Mouse (Mus musculus) bone marrow, adult 2 months (tissue): ENCODE data around the gene Nt5c2.

Experiments
- CTCF ChIP-seq: fragments of 200-500 bp; IDR thresholded peaks from 2 replicates; pipeline ENCODE4 v1.5.1; 2011; ENCODE audit warnings: low read length, control low read depth; ENCODE audit not compliant: control insufficient read depth, insufficient read depth
- POLR2A ChIP-seq: fragments of 200-500 bp; IDR thresholded peaks from 2 replicates; pipeline ENCODE4 v1.6.1; 2011; ENCODE audit warnings: low read depth, mild to moderate bottlenecking, control low read depth, low read length, borderline replicate concordance; ENCODE audit not compliant: control insufficient read depth

GRCm38 (mm10) chr19:46964353-46964752 lies 50.6 kb downstream of the Nt5c2 start:
- no peak for TF ChIP-seq POLR2A
- no peak for TF ChIP-seq CTCF
